Mouse (Mus musculus): ENCODE results near the gene Ldlrap1. TPM values are rescaled to one million over a fixed set of nuclear protein-coding genes. Genes with fewer than 3 reads are reported as not detected.

The Ldlrap1 gene
- total RNA-seq, 2 experiments from 2014 or later, result 5.7 to 6.6 TPM

- no peak for TF ChIP-seq CTCF (IDR thresholded peaks at IDR 0.05)
- intact Hi-C loops (cut with DNase I), result no loop called here
Measured at GRCm38 (mm10) chr4:134769891-134770290, 2.1 kb upstream of the Ldlrap1 start.

GRCm38 (mm10) chr4:134769081-134769811 is 1.4 kb upstream of the Ldlrap1 start:
- peak; percentile 75 for DNase-seq
- intact Hi-C loops (cut with DNase I), result no loop called here
- TF ChIP-seq CTCF (IDR thresholded peaks at IDR 0.05), result no peak
- H3K27ac ChIP-seq, result peak overlapping the region; percentile 98
- H3K4me3 ChIP-seq, result peak overlapping the region; percentile 99; the same call in 1 of the 2 replicates

More at GRCm38 (mm10) chr4:134769891-134770290, 2.1 kb upstream of the Ldlrap1 start:
- Histone ChIP-seq H3K4me3 (no peak overlapping the region), H3K27ac (no peak overlapping the region)
- no peak for DNase-seq

GRCm38 (mm10) chr4:134768226-134768888 is 533 bp upstream of the Ldlrap1 start:
- peak overlapping the region; percentile 98 for H3K27ac ChIP-seq
- TF ChIP-seq CTCF (IDR thresholded peaks at IDR 0.05), result no peak
- DNase-seq, result no peak
- intact Hi-C loops (cut with DNase I), result no loop called here
- H3K4me3 ChIP-seq, result peak overlapping the region; percentile 99

GRCm38 (mm10) chr4:134766904-134767425 is 859 bp downstream of the Ldlrap1 start:
- intact Hi-C loops (cut with DNase I), result no loop called here

GRCm38 (mm10) chr4:134766277-134766676 is 1.5 kb downstream of the Ldlrap1 start:
- TF ChIP-seq CTCF (IDR thresholded peaks at IDR 0.05), result no peak
- intact Hi-C loops (cut with DNase I), result no loop called here
- DNase-seq, result no peak
- Histone ChIP-seq H3K27ac (peak overlapping the region; percentile 98), H3K4me3 (peak overlapping the region; percentile 99)

More at GRCm38 (mm10) chr4:134766904-134767425, 859 bp downstream of the Ldlrap1 start:
- H3K27ac ChIP-seq, result peak overlapping the region; percentile 98
- TF ChIP-seq CTCF (IDR thresholded peaks at IDR 0.05), result peak; percentile 21; the same call in 1 of the 2 replicates
- DNase-seq, result peak; percentile 79
- peak overlapping the region; percentile 99 for H3K4me3 ChIP-seq

GRCm38 (mm10) chr4:134764333-134764732 is 3.5 kb downstream of the Ldlrap1 start:
- intact Hi-C loops (cut with DNase I), result no loop called here
- H3K4me3 ChIP-seq, result no peak overlapping the region
- TF ChIP-seq CTCF (IDR thresholded peaks at IDR 0.05), result no peak
- DNase-seq, result no peak
- H3K27ac ChIP-seq, result peak overlapping the region; percentile 20; the same call in 1 of the 2 replicates

GRCm38 (mm10) chr4:134762360-134762759 is 5.5 kb downstream of the Ldlrap1 start:
- H3K4me3 ChIP-seq, result no peak overlapping the region; the same call in 1 of the 2 replicates
- DNase-seq, result no peak
- TF ChIP-seq CTCF (IDR thresholded peaks at IDR 0.05), result no peak
- intact Hi-C loops (cut with DNase I), result no loop called here
- H3K27ac ChIP-seq, result peak overlapping the region; percentile 35

GRCm38 (mm10) chr4:134760793-134761201 is 7.0 kb downstream of the Ldlrap1 start:
- H3K27ac ChIP-seq, result peak overlapping the region; percentile 67
- intact Hi-C loops (cut with DNase I), result no loop called here
- DNase-seq, result peak; percentile 81
- H3K4me3 ChIP-seq, result peak overlapping the region; percentile 40
- no peak for TF ChIP-seq CTCF (IDR thresholded peaks at IDR 0.05)

GRCm38 (mm10) chr4:134760281-134760680 is 7.5 kb downstream of the Ldlrap1 start:
- Histone ChIP-seq H3K4me3 (peak overlapping the region; percentile 40), H3K27ac (peak overlapping the region; percentile 67)
- TF ChIP-seq CTCF (IDR thresholded peaks at IDR 0.05), result no peak
- DNase-seq, result no peak
- intact Hi-C loops (cut with DNase I), result no loop called here

GRCm38 (mm10) chr4:134759564-134759963 is 8.3 kb downstream of the Ldlrap1 start:
- H3K4me3 ChIP-seq, result no peak overlapping the region
- peak overlapping the region; percentile 67 for H3K27ac ChIP-seq
- no peak for TF ChIP-seq CTCF (IDR thresholded peaks at IDR 0.05)
- intact Hi-C loops (cut with DNase I), result no loop called here
- DNase-seq, result no peak

- no peak overlapping the region for H3K4me3 ChIP-seq
- peak overlapping the region; percentile 24 for H3K27ac ChIP-seq
- intact Hi-C loops (cut with DNase I), result no loop called here
- no peak for TF ChIP-seq CTCF (IDR thresholded peaks at IDR 0.05)
- no peak for DNase-seq
Measured at GRCm38 (mm10) chr4:134758922-134759321, 8.9 kb downstream of the Ldlrap1 start.

GRCm38 (mm10) chr4:134758367-134758766 is 9.5 kb downstream of the Ldlrap1 start:
- Histone ChIP-seq H3K4me3 (no peak overlapping the region), H3K27ac (peak overlapping the region; percentile 24; the same call in 1 of the 2 replicates)
- DNase-seq, result no peak
- no peak for TF ChIP-seq CTCF (IDR thresholded peaks at IDR 0.05)
- intact Hi-C loops (cut with DNase I), result no loop called here

GRCm38 (mm10) chr4:134756953-134757352 is 10.9 kb downstream of the Ldlrap1 start:
- no peak overlapping the region for H3K4me3 ChIP-seq
- intact Hi-C loops (cut with DNase I), result no loop called here
- DNase-seq, result no peak
- no peak overlapping the region for H3K27ac ChIP-seq
- no peak for TF ChIP-seq CTCF (IDR thresholded peaks at IDR 0.05)
